8 mouse cellular contexts compared by ENCODE assay signal in the genomic region with DNA sequence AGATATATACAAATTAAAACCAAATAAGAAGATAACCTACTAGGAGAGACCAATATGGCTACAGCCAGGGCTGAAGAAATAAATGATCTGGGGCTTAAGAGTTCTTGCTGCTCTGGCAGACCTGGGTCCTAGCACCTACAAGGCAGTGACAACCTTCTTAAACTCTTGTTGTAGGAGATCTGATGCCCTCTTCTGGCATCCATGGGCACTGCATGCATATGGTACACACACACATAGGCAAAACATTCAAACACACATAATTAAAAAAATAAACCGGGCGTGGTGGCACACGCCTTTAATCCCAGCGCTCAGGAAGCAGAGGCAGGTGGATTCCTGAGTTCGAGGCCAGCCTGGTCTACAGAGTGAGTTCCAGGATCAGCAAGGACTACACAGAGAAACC. TPM values are rescaled to one million over a fixed set of nuclear protein-coding genes. Genes with fewer than 3 reads are reported as not detected.
DNase-seq lines count a peak whose midpoint lies in the region; TF ChIP-seq lines count a peak whose summit lies in the region.
"Had no signal": no experiment of that assay in that cellular context is flagged by ENCODE, and none has a peak within 500 bp of the region (broad histone marks: within the 10 kb centered on the region; RNA-seq: fewer than 3 reads in every experiment).

No protein-coding gene starts in this region.

- peak; percentile 45 for TF ChIP-seq CTCF in layer of hippocampus, adult 2 months (conservative IDR thresholded peaks at IDR 0.05)

- no peak overlapping the region for H3K4me3 ChIP-seq in layer of hippocampus, adult 2 months

- no peak for DNase-seq in layer of hippocampus, adult 2 months (ENCODE audit: low spot score in 2 of 2)
- DNase-seq in layer of hippocampus, postnatal 10 days (ENCODE audit: low spot score in 2 of 2) = no peak
- peak; percentile 61 for DNase-seq in 416B (ENCODE audit: low read depth)
- DNase-seq in CD4-positive helper T cell, adult 2 months (ENCODE audit: low read depth, low spot score) = peak; percentile 37
- peak; percentile 47 for DNase-seq in induced T-regulatory cell, adult 2 months (ENCODE audit: low read depth)
- no peak for DNase-seq in urinary bladder, adult 2 months (ENCODE audit: low spot score)
- DNase-seq in adrenal gland, adult (ENCODE audit: inconsistent age in 2 of 2, low spot score in 1 of 2) = no peak
- DNase-seq: gastrocnemius, postnatal 25 days had no signal

- no peak overlapping the region for H3K27ac ChIP-seq in layer of hippocampus, adult 2 months

RNA-seq across cellular contexts. Expression of gene Phactr4, which starts 2.5 kb away (rescaled TPM):
- total RNA-seq in layer of hippocampus, adult 2 months (2021) = 10 to 100 TPM; 10.6 to 11.4 TPM
- 10 to 100 TPM in 1 of 2 experiments, 1 to 10 TPM in 1; 8.1 to 11.1 TPM for total RNA-seq in layer of hippocampus, postnatal 10 days (2021)
- polyA plus RNA-seq in urinary bladder, adult 2 months (2012; rRNA removed) = 9.1 and 14.1 TPM in 2 replicates

RNA-seq across cellular contexts. Expression of gene Med18, which starts 39.0 kb away (rescaled TPM):
- total RNA-seq in layer of hippocampus, adult 2 months (2021) = 1 to 10 TPM; 8.7 to 9.4 TPM
- 10 to 100 TPM in 1 of 2 experiments, 1 to 10 TPM in 1; 9.8 to 10.8 TPM for total RNA-seq in layer of hippocampus, postnatal 10 days (2021)
- 5.6 and 7.5 TPM in 2 replicates for polyA plus RNA-seq in urinary bladder, adult 2 months (2012; rRNA removed)

Comparison
In these comparisons a context has a peak if more than half of its experiments do, and no peak if none do; other contexts are left out.
1. DNase-seq: peak in 416B (single experiment), CD4-positive helper T cell, adult 2 months (single experiment) and induced T-regulatory cell, adult 2 months (single experiment); none in layer of hippocampus, adult 2 months (0 of 2), layer of hippocampus, postnatal 10 days (0 of 2), urinary bladder, adult 2 months (single experiment) and adrenal gland, adult (0 of 2).